27 mouse cellular contexts compared by ENCODE assay signal in the genomic region with DNA sequence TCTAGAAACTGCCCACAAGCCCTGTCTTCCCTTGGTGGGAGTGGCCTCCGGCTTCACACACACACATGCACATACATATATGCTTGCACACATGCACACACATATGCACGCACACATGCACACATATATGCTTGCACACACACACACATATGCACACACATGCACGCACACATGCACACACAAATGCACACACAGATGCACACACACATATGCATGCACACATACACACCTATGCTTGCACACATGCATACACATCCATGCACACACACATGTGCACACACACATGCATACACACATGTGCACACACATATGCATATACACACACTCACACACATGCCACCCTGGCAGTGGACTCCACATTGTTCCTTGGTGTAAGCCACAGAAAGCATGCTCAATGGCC. TPM values are rescaled to one million over a fixed set of nuclear protein-coding genes. Genes with fewer than 3 reads are reported as not detected.
A peak's percentile ranks its signal among the peaks of the same experiment; 100 is the strongest.
DNase-seq lines count a peak whose midpoint lies in the region; ATAC-seq lines count a peak whose summit lies in the region.
"Had no signal": no experiment of that assay in that cellular context is flagged by ENCODE, and none has a peak within 500 bp of the region (broad histone marks: within the 10 kb centered on the region; RNA-seq: fewer than 3 reads in every experiment).

No protein-coding gene starts in this region.

- no peak overlapping the region for H3K4me3 ChIP-seq in kidney, embryonic 15.5 days (replicated peaks)
- H3K4me3 ChIP-seq: forebrain, embryonic 13.5 days; heart, adult 2 months; heart, embryonic 13.5 days; hindbrain, embryonic 13.5 days; layer of hippocampus, adult 2 months; left cerebral cortex, adult 2 months; limb, embryonic 12.5 days; liver, embryonic 15.5 days; neural tube, embryonic 15.5 days; stomach, embryonic 15.5 days had no signal

- no peak overlapping the region for H3K4me2 ChIP-seq in kidney, embryonic 15.5 days
- H3K4me2 ChIP-seq: forebrain, embryonic 13.5 days; heart, embryonic 13.5 days; hindbrain, embryonic 13.5 days; limb, embryonic 12.5 days; liver, embryonic 15.5 days; lung, embryonic 14.5 days; neural tube, embryonic 15.5 days; stomach, embryonic 15.5 days had no signal

- H3K9me3 ChIP-seq in kidney, embryonic 15.5 days (replicated peaks): peaks cover 3% of the 10 kb centered on the region; the same call in 1 of the 2 replicates
- H3K9me3 ChIP-seq: forebrain, embryonic 13.5 days; hindbrain, embryonic 13.5 days; liver, embryonic 15.5 days; neural tube, embryonic 15.5 days; stomach, embryonic 15.5 days had no signal

- intact Hi-C loops in heart, postnatal 10 days (cut with DNase I): no loop called here

- peak; percentile 38; the same call in 1 of the 2 replicates for ATAC-seq in kidney, embryonic 15.5 days (replicated peaks; ENCODE audit: low FRiP score)
- ATAC-seq: activated CD4-positive, CD25-positive, alpha-beta regulatory T cell, adult 4 months; CD4-positive, CD25-positive, alpha-beta regulatory T cell, adult 4 months; forebrain, embryonic 13.5 days had no signal

- WGBS in kidney, embryonic 15.5 days: 97% methylated on average over 3 of the region's 3 CpGs

- DNase-seq in heart, adult 11 months: peak; percentile 85
- no peak for DNase-seq in heart, postnatal 4 days
- DNase-seq in kidney, postnatal 4 days: no peak
- DNase-seq in thymus, postnatal 4 days: peak; percentile 20
- no peak for DNase-seq in thymus, postnatal 36 days
- no peak for DNase-seq in heart, postnatal 10 days
- DNase-seq: cerebellum, adult 18-20 months; midbrain, embryonic 14.5 days; right cerebral cortex, postnatal 25 days had no signal

- H3K27ac ChIP-seq in kidney, embryonic 15.5 days: peak overlapping the region; percentile 79
- H3K27ac ChIP-seq: forebrain, embryonic 13.5 days; heart, adult 2 months; heart, embryonic 13.5 days; hindbrain, embryonic 13.5 days; left cerebral cortex, adult 2 months; limb, embryonic 12.5 days; liver, embryonic 15.5 days; neural tube, embryonic 15.5 days; stomach, embryonic 15.5 days had no signal

- no peaks in the 10 kb centered on the region for H3K27me3 ChIP-seq in kidney, embryonic 15.5 days
- H3K27me3 ChIP-seq: forebrain, embryonic 13.5 days; stomach, embryonic 15.5 days had no signal

- no peak overlapping the region for H3K9ac ChIP-seq in kidney, embryonic 15.5 days
- H3K9ac ChIP-seq: forebrain, embryonic 13.5 days; heart, embryonic 13.5 days; hindbrain, embryonic 13.5 days; limb, embryonic 12.5 days; liver, embryonic 15.5 days; lung, embryonic 14.5 days; neural tube, embryonic 15.5 days; stomach, embryonic 15.5 days had no signal

- H3K4me1 ChIP-seq in kidney, embryonic 15.5 days: peaks cover 40% of the 10 kb centered on the region
- H3K4me1 ChIP-seq: liver, embryonic 15.5 days had no signal

- no peaks in the 10 kb centered on the region for H3K36me3 ChIP-seq in kidney, embryonic 15.5 days
- H3K36me3 ChIP-seq: heart, embryonic 13.5 days; hindbrain, embryonic 13.5 days; limb, embryonic 12.5 days; liver, embryonic 15.5 days; neural tube, embryonic 15.5 days; stomach, embryonic 15.5 days had no signal

RNA-seq across cellular contexts. Expression of gene Gm266, which starts 11.2 kb away (rescaled TPM):
- total RNA-seq in heart, postnatal 4 days (2021): 1 to 10 TPM in 1 of 2 experiments, under 1 TPM in 1; 0.88 to 1.6 TPM
- polyA plus RNA-seq in kidney, embryonic 15.5 days (2015; fragmentation: Nextera tagmentation; extraction: Ambion mirVana): 91.7 and 93.3 TPM in 2 replicates
- total RNA-seq in heart, postnatal 10 days (2021): 1 to 10 TPM; 2.2 to 2.4 TPM
- total RNA-seq: common myeloid progenitor, adult 5-6 weeks; liver, adult 2 months; megakaryocyte-erythroid progenitor cell, adult 5-6 weeks; monocyte, adult 5-6 weeks had no signal
- polyA plus RNA-seq: activated CD4-positive, CD25-positive, alpha-beta regulatory T cell, adult 4 months; CD4-positive, CD25-positive, alpha-beta regulatory T cell, adult 4 months; liver, adult 2 months had no signal

RNA-seq across cellular contexts. Expression of gene Tnfaip2, which starts 32.1 kb away (rescaled TPM):
- total RNA-seq in heart, postnatal 4 days (2021): 10 to 100 TPM; 19.1 to 23.3 TPM
- 19.5 and 22.9 TPM in 2 replicates for polyA plus RNA-seq in kidney, embryonic 15.5 days (2015; fragmentation: Nextera tagmentation; extraction: Ambion mirVana)
- 10 to 100 TPM; 28.9 to 41.2 TPM for total RNA-seq in heart, postnatal 10 days (2021)
- polyA plus RNA-seq: activated CD4-positive, CD25-positive, alpha-beta regulatory T cell, adult 4 months; CD4-positive, CD25-positive, alpha-beta regulatory T cell, adult 4 months had no signal

RNA-seq across cellular contexts. Expression of gene Exoc3l4, which starts 57.6 kb away (rescaled TPM):
- 1 to 10 TPM; 7.3 to 8.7 TPM for total RNA-seq in heart, postnatal 4 days (2021)
- polyA plus RNA-seq in kidney, embryonic 15.5 days (2015; fragmentation: Nextera tagmentation; extraction: Ambion mirVana): 16.8 and 17.8 TPM in 2 replicates
- 1 to 10 TPM; 5.3 to 8.3 TPM for total RNA-seq in heart, postnatal 10 days (2021)
- total RNA-seq: megakaryocyte-erythroid progenitor cell, adult 5-6 weeks; monocyte, adult 5-6 weeks had no signal
- polyA plus RNA-seq: activated CD4-positive, CD25-positive, alpha-beta regulatory T cell, adult 4 months; CD4-positive, CD25-positive, alpha-beta regulatory T cell, adult 4 months had no signal

Comparison
In these comparisons a context has a peak if more than half of its experiments do, and no peak if none do; other contexts are left out.
1. DNase-seq: peak in heart, adult 11 months (single experiment) and thymus, postnatal 4 days (single experiment); none in heart, postnatal 4 days (single experiment), kidney, postnatal 4 days (0 of 2), thymus, postnatal 36 days (0 of 2) and heart, postnatal 10 days (0 of 2).